Mouse (Mus musculus) limb, embryonic 12.5 days (tissue): ENCODE data around the gene Fam181b. TPM values are rescaled to one million over a fixed set of nuclear protein-coding genes. Genes with fewer than 3 reads are reported as not detected.

Source experiments
- ATAC-seq: fragments of 200-750 bp; cut with Nextera tagmentation; 2 replicates; pipeline ENCODE4 v1.8.0; 2017; ENCODE audit warnings: low read depth, moderate TSS enrichment; ENCODE audit not compliant: insufficient number of reproducible peaks, insufficient read depth, low FRiP score, low TSS enrichment
- H3K27ac ChIP-seq: fragments of 300-500 bp; sonication (generic); 2 replicates; pipeline ENCODE4 v1.5.1; 2016; ENCODE audit warnings: mild to moderate bottlenecking, moderate library complexity
- H3K27me3 ChIP-seq: fragments of 300-500 bp; sonication (generic); 2 replicates; pipeline ENCODE4 v1.6.1; 2016; ENCODE audit warnings: mild to moderate bottlenecking, moderate library complexity
- H3K36me3 ChIP-seq: fragments of 300-500 bp; sonication (generic); 2 replicates; pipeline ENCODE4 v1.6.1; 2016; ENCODE audit warnings: mild to moderate bottlenecking, moderate library complexity
- H3K4me1 ChIP-seq: fragments of 300-500 bp; sonication (generic); replicated peaks from 2 replicates; pipeline ENCODE4 v1.6.1; 2016
- H3K4me2 ChIP-seq: fragments of 300-500 bp; sonication (generic); 2 replicates; pipeline ENCODE4 v1.6.1; 2016; ENCODE audit warnings: mild to moderate bottlenecking, moderate library complexity
- H3K4me3 ChIP-seq: fragments of 300-500 bp; sonication (generic); replicated peaks from 2 replicates; pipeline ENCODE4 v1.5.1; 2016; ENCODE audit warnings: mild to moderate bottlenecking
- H3K9ac ChIP-seq: fragments of 300-500 bp; sonication (generic); replicated peaks from 2 replicates; pipeline ENCODE4 v1.6.1; 2016; ENCODE audit warnings: mild to moderate bottlenecking, moderate library complexity
- H3K9me3 ChIP-seq: fragments of 300-500 bp; sonication (generic); 2 replicates; pipeline ENCODE4 v1.6.1; 2016; ENCODE audit warnings: mild to moderate bottlenecking, moderate library complexity
- WGBS: fragments of 180-500 bp; shearing (Covaris S2); methylation state at CpG from one replicate; pipeline ENCODE4 v1.1.7; 2016; 5-methylcytosine and 5-hydroxymethylcytosine counted together
- polyA plus RNA-seq: library from polyadenylated mRNA; unstranded; fragments of >200 nt; fragmentation: Nextera tagmentation; extraction: Ambion mirVana; gene quantifications from 2 replicates; pipeline ENCODE4 v1.2.1, GENCODE M21; 2016

The Fam181b gene
- polyA plus RNA-seq, 1 experiment from 2014 or later, result 26.6 TPM

DNA sequence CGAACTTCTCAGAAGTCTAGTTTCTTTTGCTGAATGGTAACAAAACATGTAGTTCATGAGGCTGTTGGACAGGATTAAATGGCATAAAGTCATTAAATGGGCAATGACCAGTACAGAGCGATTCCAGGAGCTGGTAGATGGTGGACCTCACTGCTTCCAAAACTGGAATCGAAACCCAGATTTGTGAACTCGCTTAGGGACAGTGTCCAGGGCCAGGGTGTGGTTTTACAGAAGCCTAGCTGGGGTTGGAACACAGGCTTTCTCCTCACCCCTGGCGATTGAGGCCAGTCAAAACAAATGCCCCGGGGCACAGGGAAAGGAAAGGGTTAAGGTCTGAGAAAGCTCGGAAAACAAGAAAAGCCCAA, 263 bp upstream of the Fam181b start:
- ATAC-seq, result no peak; the same call in 1 of the 2 replicates
- no peaks in the 10 kb centered on the region for H3K27me3 ChIP-seq
- H3K27ac ChIP-seq, result peak overlapping the region; percentile 93
- H3K9ac ChIP-seq, result no peak overlapping the region
- no peaks in the 10 kb centered on the region for H3K9me3 ChIP-seq
- H3K4me1 ChIP-seq, result peaks cover 24% of the 10 kb centered on the region
- H3K4me3 ChIP-seq, result peak overlapping the region; percentile 78
- peak overlapping the region; percentile 80 for H3K4me2 ChIP-seq
- WGBS, result 22% methylated on average over 7 of the region's 7 CpGs
- no peaks in the 10 kb centered on the region for H3K36me3 ChIP-seq

DNA sequence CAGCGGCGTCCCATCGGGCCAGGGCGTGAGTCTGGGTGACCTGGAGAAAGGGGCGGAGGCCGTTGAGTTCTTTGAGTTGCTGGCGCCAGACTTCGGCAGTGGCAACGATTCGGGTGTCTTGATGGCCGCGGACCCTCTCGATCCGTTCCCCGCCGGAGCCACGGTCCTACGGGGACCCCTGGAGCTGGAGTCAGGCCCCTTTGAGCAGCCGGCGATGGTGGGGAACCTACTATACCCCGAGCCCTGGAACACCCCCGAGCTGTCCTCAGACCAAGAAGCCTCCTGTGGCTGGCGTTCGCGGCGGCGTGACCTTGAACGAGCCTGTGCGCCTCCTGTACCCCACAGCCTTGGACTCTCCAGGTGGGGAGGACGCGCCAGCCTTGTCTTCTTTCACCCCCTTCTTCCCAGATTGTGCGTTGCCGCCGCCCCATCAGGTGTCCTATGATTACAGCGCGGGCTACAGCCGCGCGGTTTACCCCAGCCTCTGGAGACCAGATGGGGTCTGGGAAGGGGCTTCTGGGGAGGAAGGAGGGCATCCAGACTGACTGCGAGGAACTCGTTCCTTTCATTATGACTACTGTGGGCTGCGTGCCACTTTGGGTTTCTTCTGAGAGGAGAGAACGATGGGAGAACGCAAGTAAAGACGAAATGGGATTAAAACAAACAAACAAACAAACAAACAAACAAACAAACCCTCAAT, 1.2 kb downstream of the Fam181b start:
- Histone ChIP-seq H3K36me3 (no peaks in the 10 kb centered on the region), H3K27me3 (no peaks in the 10 kb centered on the region), H3K4me1 (peaks cover 24% of the 10 kb centered on the region), H3K4me3 (peak overlapping the region; percentile 78), H3K27ac (peak overlapping the region; percentile 93), H3K9me3 (no peaks in the 10 kb centered on the region), H3K4me2 (peak overlapping the region; percentile 80), H3K9ac (peak overlapping the region; percentile 90)
- under 1% methylated on average over 45 of the region's 45 CpGs for WGBS
- peak; percentile 10; the same call in 1 of the 2 replicates for ATAC-seq

DNA sequence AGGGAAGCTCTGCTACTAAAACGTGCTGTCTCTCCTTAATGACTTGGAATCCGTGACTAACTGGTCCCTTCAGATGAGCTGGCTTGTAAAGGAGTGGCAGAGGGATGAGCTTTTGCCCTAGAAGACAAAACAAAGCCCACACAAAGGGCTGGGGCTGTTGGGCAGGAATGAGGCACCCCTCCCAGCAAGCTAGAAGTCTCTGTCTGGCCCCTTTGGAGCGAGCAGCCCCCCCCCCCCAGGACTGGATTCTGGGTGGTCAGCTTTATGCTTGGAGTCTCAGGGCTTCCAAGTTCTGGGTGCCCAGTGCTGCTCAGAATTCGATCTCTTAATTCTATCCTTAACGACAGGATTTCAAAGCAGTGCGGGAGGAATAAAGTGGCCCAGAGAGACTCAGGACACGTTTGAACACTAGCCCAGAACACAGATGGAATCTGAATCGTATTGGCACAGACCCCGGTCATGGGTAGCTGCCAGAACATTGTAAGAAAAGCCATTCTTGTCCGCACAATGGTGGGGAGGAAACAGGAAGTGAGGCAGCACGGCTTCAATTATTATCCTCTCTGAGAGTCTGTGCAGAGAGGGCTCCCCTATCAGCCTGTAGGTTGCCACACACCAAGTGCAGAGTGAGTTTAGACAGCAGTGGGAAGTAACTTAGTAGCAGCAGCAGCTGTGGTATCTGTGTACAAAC, 13.8 kb downstream of the Fam181b start:
- ATAC-seq, result peak; percentile 34; the same call in 1 of the 2 replicates
- H3K9me3 ChIP-seq, result no peaks in the 10 kb centered on the region
- no peak overlapping the region for H3K4me3 ChIP-seq
- H3K9ac ChIP-seq, result no peak overlapping the region
- H3K4me1 ChIP-seq, result peaks cover 15% of the 10 kb centered on the region
- 28% methylated on average over 11 of the region's 11 CpGs for WGBS
- no peaks in the 10 kb centered on the region for H3K27me3 ChIP-seq
- no peak overlapping the region for H3K4me2 ChIP-seq
- peak overlapping the region; percentile 35 for H3K27ac ChIP-seq
- H3K36me3 ChIP-seq, result no peaks in the 10 kb centered on the region

GRCm38 (mm10) chr7:93095511-93095910, 15.8 kb downstream of the Fam181b start:
- Histone ChIP-seq H3K9me3 (no peaks in the 10 kb centered on the region), H3K4me3 (no peak overlapping the region; the same call in 1 of the 2 replicates), H3K27me3 (no peaks in the 10 kb centered on the region), H3K27ac (no peak overlapping the region), H3K4me1 (peaks cover 15% of the 10 kb centered on the region), H3K4me2 (peak overlapping the region; percentile 37), H3K9ac (no peak overlapping the region), H3K36me3 (no peaks in the 10 kb centered on the region)
- 8% methylated on average over 8 of the region's 8 CpGs for WGBS
- peak; percentile 78 for ATAC-seq

GRCm38 (mm10) chr7:93104776-93105340, 25.2 kb downstream of the Fam181b start:
- 85% methylated on average over 2 of the region's 2 CpGs for WGBS
- H3K27me3 ChIP-seq, result no peaks in the 10 kb centered on the region
- no peak overlapping the region for H3K9ac ChIP-seq
- no peaks in the 10 kb centered on the region for H3K4me1 ChIP-seq
- no peaks in the 10 kb centered on the region for H3K9me3 ChIP-seq
- no peak overlapping the region for H3K27ac ChIP-seq
- no peak overlapping the region for H3K4me2 ChIP-seq
- ATAC-seq, result no peak
- no peak overlapping the region for H3K4me3 ChIP-seq
- H3K36me3 ChIP-seq, result no peaks in the 10 kb centered on the region

DNA sequence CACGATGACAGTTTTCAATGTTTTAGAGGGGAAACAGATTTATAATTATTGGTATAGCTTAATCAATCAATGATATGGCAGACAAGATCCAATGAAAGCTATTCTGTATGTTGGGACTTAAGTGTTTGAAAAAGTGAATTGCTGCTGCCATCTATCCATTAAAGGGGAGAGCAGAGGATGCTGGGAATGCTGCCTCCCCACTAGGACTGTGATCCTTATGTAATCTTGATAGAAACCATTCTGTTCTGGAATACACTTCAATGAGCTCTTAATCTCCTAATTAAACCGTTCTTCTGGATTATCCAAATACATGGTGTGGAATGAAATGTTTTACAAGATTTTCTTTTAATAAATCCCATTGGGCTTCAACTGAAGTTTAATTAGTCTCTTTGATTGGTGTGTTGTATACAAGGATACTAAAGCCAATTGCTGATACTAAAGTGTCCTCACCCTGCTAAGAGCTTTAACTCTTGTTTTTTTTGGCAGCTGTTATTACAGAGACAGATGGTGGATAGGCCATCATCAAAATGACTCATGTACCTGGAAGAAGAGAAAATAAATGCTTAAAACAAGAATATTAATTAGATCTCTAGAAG, 30.8 kb downstream of the Fam181b start:
- no peak for ATAC-seq
- Histone ChIP-seq H3K9ac (no peak overlapping the region), H3K36me3 (no peaks in the 10 kb centered on the region), H3K27ac (no peak overlapping the region), H3K27me3 (no peaks in the 10 kb centered on the region), H3K4me1 (no peaks in the 10 kb centered on the region), H3K4me3 (no peak overlapping the region), H3K9me3 (no peaks in the 10 kb centered on the region), H3K4me2 (no peak overlapping the region)
- 85% methylated on average over 2 of the region's 2 CpGs for WGBS

GRCm38 (mm10) chr7:93111056-93111455, 31.4 kb downstream of the Fam181b start:
- 86% methylated on average over 6 of the region's 6 CpGs for WGBS

DNA sequence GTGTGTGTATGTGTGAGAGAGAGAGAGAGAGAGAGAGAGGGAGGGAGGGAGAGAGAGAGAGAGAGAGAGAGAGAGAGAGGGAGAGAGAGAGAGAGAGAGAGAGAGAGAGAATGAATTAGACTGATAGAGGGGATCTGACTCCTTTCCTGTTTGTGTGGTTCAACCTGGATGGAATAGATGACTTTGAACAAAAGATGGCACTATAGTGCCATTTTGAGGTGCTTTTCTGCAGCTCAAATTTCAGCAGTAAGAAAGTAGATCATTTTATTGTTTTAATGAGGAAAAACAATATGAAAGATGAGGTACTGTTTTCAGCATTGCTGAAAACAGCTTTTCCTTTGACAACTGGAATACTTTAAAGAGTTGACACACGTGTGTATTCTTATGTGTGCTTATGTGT, 37.9 kb downstream of the Fam181b start:
- H3K27ac ChIP-seq, result no peak overlapping the region
- no peak overlapping the region for H3K4me3 ChIP-seq
- WGBS, result 60% methylated on average over 1 of the region's 1 CpGs
- H3K9ac ChIP-seq, result no peak overlapping the region
- H3K27me3 ChIP-seq, result no peaks in the 10 kb centered on the region
- ATAC-seq, result no peak
- no peaks in the 10 kb centered on the region for H3K4me1 ChIP-seq
- no peaks in the 10 kb centered on the region for H3K36me3 ChIP-seq
- H3K9me3 ChIP-seq, result no peaks in the 10 kb centered on the region
- H3K4me2 ChIP-seq, result no peak overlapping the region

More at GRCm38 (mm10) chr7:93111056-93111455, 31.4 kb downstream of the Fam181b start:
- no peak overlapping the region for H3K4me2 ChIP-seq
- H3K9ac ChIP-seq, result no peak overlapping the region
- no peak for ATAC-seq
- H3K27ac ChIP-seq, result no peak overlapping the region
- no peaks in the 10 kb centered on the region for H3K4me1 ChIP-seq
- H3K36me3 ChIP-seq, result no peaks in the 10 kb centered on the region
- H3K9me3 ChIP-seq, result no peaks in the 10 kb centered on the region
- no peaks in the 10 kb centered on the region for H3K27me3 ChIP-seq
- H3K4me3 ChIP-seq, result no peak overlapping the region

- WGBS, result 66% methylated on average over 1 of the region's 1 CpGs
- H3K36me3 ChIP-seq, result no peaks in the 10 kb centered on the region
Measured at GRCm38 (mm10) chr7:93123936-93124335, 44.3 kb downstream of the Fam181b start.

More at GRCm38 (mm10) chr7:93123936-93124335, 44.3 kb downstream of the Fam181b start:
- Histone ChIP-seq H3K27me3 (no peaks in the 10 kb centered on the region), H3K4me1 (no peaks in the 10 kb centered on the region), H3K4me2 (no peak overlapping the region), H3K9me3 (no peaks in the 10 kb centered on the region), H3K9ac (no peak overlapping the region), H3K4me3 (no peak overlapping the region), H3K27ac (no peak overlapping the region)
- ATAC-seq, result no peak
